Mouse (Mus musculus) embryonic facial prominence, embryonic 10.5 days (tissue): ENCODE measurements around the gene Tpx2. TPM values are rescaled to one million over a fixed set of nuclear protein-coding genes. Genes with fewer than 3 reads are reported as not detected.

ENCODE experiments used
- DNase-seq: peaks from one replicate; pipeline ENCODE4 v3.0.0-alpha.2; 2017; ENCODE audit warnings: low spot score
- H3K27ac ChIP-seq: fragments of 300-500 bp; sonication (generic); replicated peaks from 2 replicates; pipeline ENCODE4 v1.5.1; 2016; ENCODE audit warnings: mild to moderate bottlenecking
- H3K27me3 ChIP-seq: fragments of 300-500 bp; sonication (generic); replicated peaks from 2 replicates; pipeline ENCODE4 v1.6.1; 2016; ENCODE audit warnings: low read depth, mild to moderate bottlenecking; ENCODE audit not compliant: poor library complexity, severe bottlenecking
- H3K36me3 ChIP-seq: fragments of 300-500 bp; sonication (generic); replicated peaks from 2 replicates; pipeline ENCODE4 v1.6.1; 2016; ENCODE audit warnings: mild to moderate bottlenecking, moderate library complexity
- H3K4me1 ChIP-seq: fragments of 300-500 bp; sonication (generic); 2 replicates; pipeline ENCODE4 v1.6.1; 2016
- H3K4me3 ChIP-seq: fragments of 300-500 bp; sonication (generic); 2 replicates; pipeline ENCODE4 v1.5.1; 2016; ENCODE audit warnings: mild to moderate bottlenecking, moderate library complexity
- H3K9me3 ChIP-seq: fragments of 300-500 bp; sonication (generic); 2 replicates; pipeline ENCODE4 v1.6.1; 2016; ENCODE audit warnings: mild to moderate bottlenecking
- WGBS: fragments of 180-500 bp; shearing (Covaris S2); methylation state at CpG from one replicate; pipeline ENCODE4 v1.1.7; 2016; 5-methylcytosine and 5-hydroxymethylcytosine counted together
- microRNA-seq: library from miRNA; unstranded; fragments of <30 nt; microRNA quantifications from one replicate; pipeline ENCODE4, GENCODE M21; 2017
- polyA plus RNA-seq: library from polyadenylated mRNA; unstranded; fragments of >200 nt; fragmentation: Nextera tagmentation; extraction: Ambion mirVana; gene quantifications from 2 replicates; pipeline ENCODE4 v1.2.1, GENCODE M21; 2016

The Tpx2 gene
- polyA plus RNA-seq, 1 experiment from 2014 or later: 144 TPM

DNA sequence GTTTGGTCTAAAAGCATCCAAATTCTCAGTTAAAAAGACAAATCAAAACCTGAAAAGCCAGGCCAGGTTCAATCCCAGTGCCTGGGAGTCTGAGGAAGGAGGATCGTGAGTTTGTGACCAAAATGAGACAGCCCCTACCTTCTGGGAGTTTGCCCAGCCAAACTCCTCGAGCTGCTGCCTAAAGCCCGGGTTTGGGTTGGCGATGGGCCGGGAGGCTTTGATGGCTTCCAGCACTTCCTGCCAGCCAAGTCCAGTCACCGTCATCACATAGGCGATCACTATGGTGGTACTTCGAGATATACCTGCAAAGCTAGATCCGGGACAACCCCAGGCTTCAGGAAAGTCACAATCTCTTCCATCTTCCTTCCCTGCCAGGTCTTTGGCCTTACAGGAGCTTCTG, 96.2 kb downstream of the Tpx2 start:
- WGBS: 58% methylated on average over 9 of the region's 9 CpGs
- no peaks in the 10 kb centered on the region for H3K36me3 ChIP-seq
- peaks cover 100% of the 10 kb centered on the region for H3K27me3 ChIP-seq
- no peak overlapping the region for H3K27ac ChIP-seq
- no peak overlapping the region for H3K4me3 ChIP-seq
- DNase-seq: peak; percentile 8
- peaks cover 30% of the 10 kb centered on the region for H3K4me1 ChIP-seq
- no peaks in the 10 kb centered on the region for H3K9me3 ChIP-seq

Small RNAs within 50 kb of the gene (microRNA-seq; reads per million reads assigned to microRNA genes)
- 3.4 reads per million, percentile 4 among the genes with 10 or more reads in this experiment for gene Mir5622

Other genes starting within 250 kb of the Tpx2 start
- gene Defb45, start 248.6 kb upstream of the Tpx2 start, polyA plus RNA-seq: not detected in 2 replicates
- gene Defb36, start 243.6 kb upstream of the Tpx2 start, polyA plus RNA-seq: not detected in 2 replicates
- gene Defb25, start 224.9 kb upstream of the Tpx2 start, polyA plus RNA-seq: 0.70 TPM in 1 of 2 replicates, not detected in the other
- 0.40 and 0.60 TPM in 2 replicates for gene Rem1, start 221.0 kb upstream of the Tpx2 start, polyA plus RNA-seq
- gene H13, start 178.5 kb upstream of the Tpx2 start, polyA plus RNA-seq: 102 and 110 TPM in 2 replicates
- gene Mcts2, start 160.9 kb upstream of the Tpx2 start, polyA plus RNA-seq: 37.6 and 40.2 TPM in 2 replicates
- 161 and 182 TPM in 2 replicates for gene Id1, start 111.7 kb upstream of the Tpx2 start, polyA plus RNA-seq
- gene Cox4i2, start 93.8 kb upstream of the Tpx2 start, polyA plus RNA-seq: 9.9 and 10.1 TPM in 2 replicates
- gene Bcl2l1, start 16.2 kb upstream of the Tpx2 start, polyA plus RNA-seq: 102 and 106 TPM in 2 replicates
- gene Mylk2, start 63.4 kb downstream of the Tpx2 start, polyA plus RNA-seq: 0.05 TPM in 1 of 2 replicates, not detected in the other
- 0.45 and 0.72 TPM in 2 replicates for gene Foxs1, start 85.2 kb downstream of the Tpx2 start, polyA plus RNA-seq
- 0.34 and 0.95 TPM in 2 replicates for gene Dusp15, start 103.7 kb downstream of the Tpx2 start, polyA plus RNA-seq
- 1.3 and 1.8 TPM in 2 replicates for gene Ttll9, start 114.5 kb downstream of the Tpx2 start, polyA plus RNA-seq
- gene Pdrg1, start 167.5 kb downstream of the Tpx2 start, polyA plus RNA-seq: 92.1 and 92.2 TPM in 2 replicates
- gene Xkr7, start 183.9 kb downstream of the Tpx2 start, polyA plus RNA-seq: 0.36 and 0.38 TPM in 2 replicates
- 1.2 TPM in 2 replicates for gene Ccm2l, start 218.0 kb downstream of the Tpx2 start, polyA plus RNA-seq